Mouse (Mus musculus) lung, adult 2 months (tissue): Measurements from ENCODE around the gene Nadk2.

Experiments used
- CTCF ChIP-seq: fragments of 200-500 bp; IDR thresholded peaks from 2 replicates; pipeline ENCODE4 v1.5.1; 2011; ENCODE audit warnings: mild to moderate bottlenecking, low read length, control low read depth; ENCODE audit not compliant: insufficient read depth
- POLR2A ChIP-seq: fragments of 200-500 bp; IDR thresholded peaks from 2 replicates; pipeline ENCODE4 v1.6.1; 2011; ENCODE audit warnings: low read depth, mild to moderate bottlenecking, control low read depth, low read length, borderline replicate concordance; ENCODE audit errors: extremely low read depth

GRCm38 (mm10) chr15:9118852-9119251 is 47.8 kb downstream of the Nadk2 start:
- TF ChIP-seq CTCF = no peak
- no peak for TF ChIP-seq POLR2A
